Mouse (Mus musculus) hindbrain, embryonic 13.5 days (tissue): ENCODE measurements around the gene Plvap. TPM values are rescaled to one million over a fixed set of nuclear protein-coding genes. Genes with fewer than 3 reads are reported as not detected.
A peak's percentile ranks its signal among the peaks of the same experiment; 100 is the strongest.

Source experiments
- ATAC-seq: fragments of 200-750 bp; cut with Nextera tagmentation; 2 replicates; pipeline ENCODE4 v1.8.0; 2017; ENCODE audit warnings: moderate TSS enrichment; ENCODE audit not compliant: low FRiP score
- H3K27ac ChIP-seq: fragments of 300-500 bp; sonication (generic); 2 replicates; pipeline ENCODE4 v1.5.1; 2015; ENCODE audit warnings: inconsistent platforms, mild to moderate bottlenecking, moderate library complexity
- H3K27me3 ChIP-seq: fragments of 300-500 bp; sonication (generic); 2 replicates; pipeline ENCODE4 v1.6.1; 2015; ENCODE audit warnings: mild to moderate bottlenecking, inconsistent platforms
- H3K36me3 ChIP-seq: fragments of 300-500 bp; sonication (generic); 2 replicates; pipeline ENCODE4 v1.6.1; 2015; ENCODE audit warnings: mild to moderate bottlenecking, inconsistent platforms
- H3K4me1 ChIP-seq: fragments of 300-500 bp; sonication (generic); replicated peaks from 2 replicates; pipeline ENCODE4 v1.6.1; 2015; ENCODE audit warnings: inconsistent platforms
- H3K4me2 ChIP-seq: fragments of 300-500 bp; sonication (generic); 2 replicates; pipeline ENCODE4 v1.6.1; 2015; ENCODE audit warnings: inconsistent platforms, mild to moderate bottlenecking, moderate library complexity
- H3K4me3 ChIP-seq: fragments of 300-500 bp; sonication (generic); 2 replicates; pipeline ENCODE4 v1.5.1; 2015; ENCODE audit warnings: mild to moderate bottlenecking, inconsistent platforms
- H3K9ac ChIP-seq: fragments of 300-500 bp; sonication (generic); 2 replicates; pipeline ENCODE4 v1.6.1; 2015; ENCODE audit warnings: mild to moderate bottlenecking, inconsistent platforms
- H3K9me3 ChIP-seq: fragments of 300-500 bp; sonication (generic); 2 replicates; pipeline ENCODE4 v1.6.1; 2016; ENCODE audit warnings: inconsistent platforms
- WGBS: fragments of 180-500 bp; shearing (Covaris S2); methylation state at CpG from one replicate; pipeline ENCODE4 v1.1.7; 2015; 5-methylcytosine and 5-hydroxymethylcytosine counted together
- polyA plus RNA-seq: library from polyadenylated mRNA; unstranded; fragments of >200 nt; fragmentation: Nextera tagmentation; extraction: Ambion mirVana; gene quantifications from 2 replicates; pipeline ENCODE4 v1.2.1, GENCODE M21; 2015

The Plvap gene
- polyA plus RNA-seq, 1 experiment from 2014 or later: 14.0 TPM

GRCm38 (mm10) chr8:71477196-71477845 is 34.2 kb downstream of the Plvap start:
- ATAC-seq: no peak
- peak overlapping the region; percentile 80 for H3K9ac ChIP-seq

GRCm38 (mm10) chr8:71476099-71476940 is 35.2 kb downstream of the Plvap start:
- no peaks in the 10 kb centered on the region for H3K9me3 ChIP-seq
- peak overlapping the region; percentile 53 for H3K4me3 ChIP-seq
- ATAC-seq: peak; percentile 60
- H3K4me1 ChIP-seq: peaks cover 35% of the 10 kb centered on the region
- 0 out of 2 replicates have a peak, but pooled peaks cover 3% of the 10 kb centered on the region for H3K27me3 ChIP-seq
- H3K4me2 ChIP-seq: peak overlapping the region; percentile 72
- H3K27ac ChIP-seq: peak overlapping the region; percentile 93
- peaks cover 74% of the 10 kb centered on the region for H3K36me3 ChIP-seq
- peak overlapping the region; percentile 80 for H3K9ac ChIP-seq
- under 1% methylated on average over 85 of the region's 121 CpGs for WGBS

More at GRCm38 (mm10) chr8:71477196-71477845, 34.2 kb downstream of the Plvap start:
- Histone ChIP-seq H3K36me3 (peaks cover 74% of the 10 kb centered on the region), H3K9me3 (no peaks in the 10 kb centered on the region), H3K27ac (peak overlapping the region; percentile 93), H3K4me1 (peaks cover 44% of the 10 kb centered on the region), H3K27me3 (0 out of 2 replicates have a peak, but pooled peaks cover 7% of the 10 kb centered on the region), H3K4me3 (peak overlapping the region; percentile 53), H3K4me2 (peak overlapping the region; percentile 72)
- WGBS: 36% methylated on average over 14 of the region's 14 CpGs

GRCm38 (mm10) chr8:71475702-71476075 is 35.9 kb downstream of the Plvap start:
- H3K4me1 ChIP-seq: peaks cover 35% of the 10 kb centered on the region
- H3K27me3 ChIP-seq: 0 out of 2 replicates have a peak, but pooled peaks cover 3% of the 10 kb centered on the region
- H3K4me2 ChIP-seq: peak overlapping the region; percentile 72
- WGBS: 25% methylated on average over 4 of the region's 4 CpGs
- peak overlapping the region; percentile 93 for H3K27ac ChIP-seq
- H3K9ac ChIP-seq: peak overlapping the region; percentile 80
- peak overlapping the region; percentile 53 for H3K4me3 ChIP-seq
- H3K9me3 ChIP-seq: no peaks in the 10 kb centered on the region
- ATAC-seq: no peak
- H3K36me3 ChIP-seq: peaks cover 73% of the 10 kb centered on the region

- Histone ChIP-seq H3K36me3 (peaks cover 70% of the 10 kb centered on the region), H3K27me3 (no peaks in the 10 kb centered on the region), H3K27ac (peak overlapping the region; percentile 93), H3K4me3 (peak overlapping the region; percentile 53), H3K9me3 (no peaks in the 10 kb centered on the region), H3K9ac (peak overlapping the region; percentile 80; the same call in 1 of the 2 replicates), H3K4me1 (peaks cover 39% of the 10 kb centered on the region), H3K4me2 (peak overlapping the region; percentile 72; the same call in 1 of the 2 replicates)
- peak; percentile 3; the same call in 1 of the 2 replicates for ATAC-seq
- 88% methylated on average over 25 of the region's 25 CpGs for WGBS
Observed at GRCm38 (mm10) chr8:71474785-71475701, 36.5 kb downstream of the Plvap start.

GRCm38 (mm10) chr8:71474344-71474743 is 37.2 kb downstream of the Plvap start:
- H3K9me3 ChIP-seq: no peaks in the 10 kb centered on the region
- no peaks in the 10 kb centered on the region for H3K27me3 ChIP-seq
- H3K36me3 ChIP-seq: peaks cover 63% of the 10 kb centered on the region
- peaks cover 44% of the 10 kb centered on the region for H3K4me1 ChIP-seq
- no peak overlapping the region for H3K9ac ChIP-seq
- WGBS: 96% methylated on average over 18 of the region's 18 CpGs
- no peak overlapping the region for H3K4me3 ChIP-seq
- no peak overlapping the region for H3K4me2 ChIP-seq
- H3K27ac ChIP-seq: no peak overlapping the region
- no peak for ATAC-seq

GRCm38 (mm10) chr8:71472601-71473386 is 38.8 kb downstream of the Plvap start:
- no peak for ATAC-seq
- H3K4me3 ChIP-seq: no peak overlapping the region
- H3K4me1 ChIP-seq: peaks cover 44% of the 10 kb centered on the region
- no peak overlapping the region for H3K9ac ChIP-seq
- WGBS: 88% methylated on average over 8 of the region's 8 CpGs
- no peaks in the 10 kb centered on the region for H3K27me3 ChIP-seq
- no peaks in the 10 kb centered on the region for H3K9me3 ChIP-seq
- peaks cover 53% of the 10 kb centered on the region for H3K36me3 ChIP-seq
- no peak overlapping the region for H3K4me2 ChIP-seq
- no peak overlapping the region for H3K27ac ChIP-seq

- whole genome bisulfite sequencing: 96% methylated on average over 17 of the region's 17 CpGs
- H3K27ac ChIP-seq: no peak overlapping the region
Observed at GRCm38 (mm10) chr8:71471861-71472260, 39.7 kb downstream of the Plvap start.

GRCm38 (mm10) chr8:71470913-71471255 is 40.7 kb downstream of the Plvap start:
- Histone ChIP-seq H3K9me3 (no peaks in the 10 kb centered on the region), H3K27me3 (no peaks in the 10 kb centered on the region), H3K27ac (no peak overlapping the region), H3K36me3 (peaks cover 53% of the 10 kb centered on the region), H3K4me1 (peaks cover 30% of the 10 kb centered on the region), H3K9ac (peak overlapping the region; percentile 83; the same call in 1 of the 2 replicates), H3K4me3 (peak overlapping the region; percentile 75; the same call in 1 of the 2 replicates), H3K4me2 (peak overlapping the region; percentile 10; the same call in 1 of the 2 replicates)
- WGBS: 81% methylated on average over 5 of the region's 5 CpGs
- ATAC-seq: no peak

More at GRCm38 (mm10) chr8:71471861-71472260, 39.7 kb downstream of the Plvap start:
- no peak for ATAC-seq
- Histone ChIP-seq H3K4me3 (no peak overlapping the region), H3K27me3 (no peaks in the 10 kb centered on the region), H3K4me2 (no peak overlapping the region), H3K36me3 (peaks cover 53% of the 10 kb centered on the region), H3K9ac (no peak overlapping the region), H3K9me3 (no peaks in the 10 kb centered on the region), H3K4me1 (peaks cover 35% of the 10 kb centered on the region)

- Histone ChIP-seq H3K27me3 (no peaks in the 10 kb centered on the region), H3K4me1 (peaks cover 30% of the 10 kb centered on the region), H3K27ac (no peak overlapping the region), H3K9me3 (no peaks in the 10 kb centered on the region), H3K4me3 (peak overlapping the region; percentile 75), H3K9ac (peak overlapping the region; percentile 83), H3K36me3 (peaks cover 49% of the 10 kb centered on the region), H3K4me2 (peak overlapping the region; percentile 75)
- 83% methylated on average over 3 of the region's 3 CpGs for WGBS
- no peak for ATAC-seq
Observed at GRCm38 (mm10) chr8:71470146-71470912, 41.2 kb downstream of the Plvap start.

GRCm38 (mm10) chr8:71469411-71469810 is 42.1 kb downstream of the Plvap start:
- peaks cover 40% of the 10 kb centered on the region for H3K36me3 ChIP-seq
- peaks cover 29% of the 10 kb centered on the region for H3K4me1 ChIP-seq
- 2% methylated on average over 24 of the region's 24 CpGs for WGBS
- H3K9ac ChIP-seq: peak overlapping the region; percentile 83
- H3K4me2 ChIP-seq: peak overlapping the region; percentile 75
- H3K9me3 ChIP-seq: no peaks in the 10 kb centered on the region
- peak overlapping the region; percentile 75 for H3K4me3 ChIP-seq
- no peaks in the 10 kb centered on the region for H3K27me3 ChIP-seq
- peak overlapping the region; percentile 92 for H3K27ac ChIP-seq
- peak; percentile 57 for ATAC-seq
